Mouse (Mus musculus): ENCODE measurements around the gene Rps15. TPM values are rescaled to one million over a fixed set of nuclear protein-coding genes. Genes with fewer than 3 reads are reported as not detected.

Gene Rps15
- total and polyA plus RNA-seq, 3 experiments = 2,279 to 5,342 (median 2,739) TPM

DNA sequence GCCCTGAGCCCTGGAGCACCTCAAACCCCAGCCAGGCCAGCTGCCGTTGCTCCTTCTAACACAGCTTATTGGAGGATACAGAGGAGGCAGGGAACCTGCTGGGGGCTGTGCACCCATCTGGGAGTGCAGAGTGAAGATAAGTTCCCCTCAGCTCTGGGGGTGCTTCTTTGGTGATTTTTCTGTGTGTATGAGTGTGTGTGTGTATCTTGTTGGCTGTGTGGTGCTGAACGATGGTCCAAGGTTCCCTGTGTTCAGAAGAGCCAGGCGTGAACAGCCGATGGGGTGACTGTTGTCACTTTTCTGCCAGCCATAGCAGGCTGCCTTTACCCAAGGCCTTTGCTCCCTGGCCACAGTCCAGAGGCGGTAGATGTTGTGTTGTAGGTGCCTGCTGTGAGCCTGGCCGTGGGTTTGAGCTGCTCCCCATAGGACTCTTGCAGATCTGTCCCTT lies 21.5 kb upstream of the Rps15 start:
- dilution Hi-C loops (cut with MboI; ENCODE audit: extremely low pct_ligation_motif_present, extremely low pct_unique_long_range_greater_than_20kb, low sequenced_read_pairs) (no loop called here), in situ Hi-C loops (cut with MboI; ENCODE audit: low pct_ligation_motif_present, low pct_unique_long_range_greater_than_20kb, low sequenced_read_pairs) (no loop called here)
- peaks cover 39 to 74% of the 10 kb centered on the region in 2 experiments for H3K36me3 ChIP-seq (replicated peaks in 1 of 2; ENCODE audit: control insufficient read depth in 1 of 2, insufficient read depth in 1 of 2, low read length in 1 of 2)
- H3K4me2 ChIP-seq (ENCODE audit: insufficient read depth, low read depth, poor library complexity, severe bottlenecking) = peak overlapping the region; percentile 5; the same call in 1 of the 2 replicates
- H3K79me2 ChIP-seq (replicated peaks; ENCODE audit: control insufficient read depth, extremely low read depth, insufficient read depth, poor library complexity, severe bottlenecking) = peaks cover 91% of the 10 kb centered on the region
- H3K4me1 ChIP-seq (ENCODE audit: control insufficient read depth in 1 of 2, insufficient read depth in 2 of 2) = peaks cover 45 to 76% of the 10 kb centered on the region in 2 experiments
- H3K27ac ChIP-seq (ENCODE audit: insufficient read depth, low read depth) = peak overlapping the region; percentile 50
- peak overlapping the region in 1 of 3 experiments; percentile 9 for H3K4me3 ChIP-seq (replicated peaks in 1 of 3; ENCODE audit: low read depth in 2 of 3, low read length in 2 of 3, poor library complexity in 1 of 3)
- H3K9me3 ChIP-seq (replicated peaks; ENCODE audit: low read length) = no peaks in the 10 kb centered on the region
- no peak for DNase-seq (ENCODE audit: extremely low read depth)
- TF ChIP-seq EP300 (IDR thresholded peaks at IDR 0.05; ENCODE audit: low read length) = no peak
- TF ChIP-seq KAT2A (IDR thresholded peaks at IDR 0.05; ENCODE audit: insufficient replicate concordance, low read length) = no peak
- TF ChIP-seq E2F4 (IDR thresholded peaks at IDR 0.05; ENCODE audit: insufficient replicate concordance, low read depth, low read length) = no peak
- no peak for TF ChIP-seq CTCF (conservative IDR thresholded peaks at IDR 0.05 in 1 of 2, IDR thresholded peaks at IDR 0.05 in 1 of 2; ENCODE audit: low read depth in 2 of 2, low read length in 2 of 2)
- TF ChIP-seq ETS1 (conservative IDR thresholded peaks at IDR 0.05; ENCODE audit: low read depth, low read length) = no peak
- 0 out of 2 replicates have a peak overlapping the region, but pooled peaks have one; percentile 10 for H3K9ac ChIP-seq (ENCODE audit: insufficient read depth, low read depth)
- no peaks in the 10 kb centered on the region for H3K27me3 ChIP-seq (replicated peaks)

DNA sequence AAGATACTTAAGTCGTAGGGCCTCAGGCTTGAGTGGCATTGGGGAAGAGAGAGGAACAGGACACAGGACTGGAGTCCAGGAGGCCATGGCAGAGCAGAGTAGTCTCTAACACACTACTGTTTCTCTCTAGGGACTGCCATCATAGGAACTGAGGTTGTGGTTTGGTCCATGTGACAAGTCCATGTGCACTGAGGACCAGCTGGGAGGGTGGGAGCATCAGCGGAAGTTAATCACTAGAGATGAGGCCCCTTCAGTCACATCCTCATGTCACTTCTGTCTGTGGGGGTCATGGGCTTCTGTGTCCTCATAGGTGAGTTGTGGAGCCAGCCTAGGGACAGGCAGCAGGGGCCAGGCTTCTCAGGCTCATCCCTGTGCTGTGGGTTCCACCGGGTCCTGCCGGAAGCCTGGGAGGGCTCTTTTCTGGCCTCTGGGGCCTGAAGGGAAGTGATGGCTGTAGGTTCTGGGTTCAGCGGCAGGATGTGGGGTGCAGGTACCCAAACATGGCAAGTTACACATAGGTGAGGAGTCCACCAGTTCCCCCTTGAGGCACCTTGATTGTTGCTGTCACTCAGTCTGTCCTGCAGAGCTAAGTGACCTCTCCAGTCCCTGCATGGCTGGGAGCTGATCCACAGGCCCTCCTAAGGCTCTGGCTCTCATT lies 20.9 kb upstream of the Rps15 start:
- Histone ChIP-seq H3K4me1 (ENCODE audit: control insufficient read depth in 1 of 2, insufficient read depth in 2 of 2) (peaks cover 45 to 74% of the 10 kb centered on the region in 2 experiments), H3K9ac (ENCODE audit: insufficient read depth, low read depth) (0 out of 2 replicates have a peak overlapping the region, but pooled peaks have one; percentile 10), H3K4me2 (ENCODE audit: insufficient read depth, low read depth, poor library complexity, severe bottlenecking) (0 out of 2 replicates have a peak overlapping the region, but pooled peaks have one; percentile 5), H3K27ac (ENCODE audit: insufficient read depth, low read depth) (peak overlapping the region; percentile 50), H3K4me3 (replicated peaks in 1 of 3; ENCODE audit: low read depth in 2 of 3, low read length in 2 of 3, poor library complexity in 1 of 3) (peak overlapping the region in 1 of 3 experiments; percentile 9), H3K79me2 (replicated peaks; ENCODE audit: control insufficient read depth, extremely low read depth, insufficient read depth, poor library complexity, severe bottlenecking) (peaks cover 85% of the 10 kb centered on the region), H3K27me3 (replicated peaks) (no peaks in the 10 kb centered on the region), H3K9me3 (replicated peaks; ENCODE audit: low read length) (no peaks in the 10 kb centered on the region), H3K36me3 (replicated peaks in 1 of 2; ENCODE audit: control insufficient read depth in 1 of 2, insufficient read depth in 1 of 2, low read length in 1 of 2) (peaks cover 44 to 79% of the 10 kb centered on the region in 2 experiments)
- in situ Hi-C loops (cut with MboI; ENCODE audit: low pct_ligation_motif_present, low pct_unique_long_range_greater_than_20kb, low sequenced_read_pairs) (no loop called here), dilution Hi-C loops (cut with MboI; ENCODE audit: extremely low pct_ligation_motif_present, extremely low pct_unique_long_range_greater_than_20kb, low sequenced_read_pairs) (no loop called here)
- no peak for TF ChIP-seq USF1 (IDR thresholded peaks at IDR 0.05; ENCODE audit: low read depth, low read length)
- TF ChIP-seq ELF1 (IDR thresholded peaks at IDR 0.05; ENCODE audit: low read depth, low read length) = no peak
- TF ChIP-seq CHD1 (IDR thresholded peaks at IDR 0.05; ENCODE audit: low read depth, low read length) = no peak
- no peak for TF ChIP-seq NRF1 (IDR thresholded peaks at IDR 0.05; ENCODE audit: low read depth, low read length)
- peak; percentile 36; the same call in 1 of the 2 replicates for TF ChIP-seq SIN3A (IDR thresholded peaks at IDR 0.05; ENCODE audit: low read length)
- TF ChIP-seq IRF4 (IDR thresholded peaks at IDR 0.05; ENCODE audit: low read depth, low read length) = no peak
- no peak for TF ChIP-seq GABPA (IDR thresholded peaks at IDR 0.05; ENCODE audit: insufficient replicate concordance, low read depth, low read length)
- no peak for TF ChIP-seq SMC3 (IDR thresholded peaks at IDR 0.05; ENCODE audit: low read depth, low read length)
- TF ChIP-seq MEF2A (IDR thresholded peaks at IDR 0.05; ENCODE audit: borderline replicate concordance, low read depth, low read length) = no peak
- TF ChIP-seq POLR2A (IDR thresholded peaks at IDR 0.05; ENCODE audit: low read depth, low read length) = no peak
- no peak for TF ChIP-seq CHD2 (IDR thresholded peaks at IDR 0.05; ENCODE audit: low read length)
- TF ChIP-seq USF2 (conservative IDR thresholded peaks at IDR 0.05; ENCODE audit: low read depth, low read length) = no peak
- peak; percentile 85 for TF ChIP-seq MXI1 (IDR thresholded peaks at IDR 0.05; ENCODE audit: low read depth, low read length)
- TF ChIP-seq MAX (IDR thresholded peaks at IDR 0.05; ENCODE audit: low read length) = peak; percentile 76
- TF ChIP-seq UBTF (IDR thresholded peaks at IDR 0.05; ENCODE audit: low read depth, low read length) = no peak
- TF ChIP-seq KAT2A (IDR thresholded peaks at IDR 0.05; ENCODE audit: insufficient replicate concordance, low read length) = no peak
- TF ChIP-seq NELFE (IDR thresholded peaks at IDR 0.05; ENCODE audit: low read depth, low read length) = no peak
- TF ChIP-seq MAZ (IDR thresholded peaks at IDR 0.05; ENCODE audit: low read depth, low read length) = no peak
- no peak for TF ChIP-seq HCFC1 (IDR thresholded peaks at IDR 0.05; ENCODE audit: low read depth, low read length)
- TF ChIP-seq JUND (conservative IDR thresholded peaks at IDR 0.05; ENCODE audit: low read depth, low read length) = no peak
- no peak for TF ChIP-seq TCF12 (IDR thresholded peaks at IDR 0.05; ENCODE audit: low read depth, low read length)
- no peak for TF ChIP-seq E2F4 (IDR thresholded peaks at IDR 0.05; ENCODE audit: insufficient replicate concordance, low read depth, low read length)
- TF ChIP-seq BHLHE40 (IDR thresholded peaks at IDR 0.05; ENCODE audit: low read depth, low read length) = peak; percentile 70
- TF ChIP-seq EP300 (IDR thresholded peaks at IDR 0.05; ENCODE audit: low read length) = 0 out of 2 replicates have a peak, but pooled peaks have one; percentile 11
- no peak for TF ChIP-seq RAD21 (IDR thresholded peaks at IDR 0.05; ENCODE audit: low read depth, low read length)
- TF ChIP-seq TBP (conservative IDR thresholded peaks at IDR 0.05; ENCODE audit: low read depth, low read length) = no peak
- TF ChIP-seq CTCF (conservative IDR thresholded peaks at IDR 0.05 in 1 of 2, IDR thresholded peaks at IDR 0.05 in 1 of 2; ENCODE audit: low read depth in 2 of 2, low read length in 2 of 2) = no peak
- peak; percentile 66 for TF ChIP-seq ETS1 (conservative IDR thresholded peaks at IDR 0.05; ENCODE audit: low read depth, low read length)
- peak; percentile 72 for TF ChIP-seq MYC (IDR thresholded peaks at IDR 0.05; ENCODE audit: low read depth, low read length)
- no peak for TF ChIP-seq POLR2AphosphoS2 (IDR thresholded peaks at IDR 0.05; ENCODE audit: low read depth, low read length)
- DNase-seq (ENCODE audit: extremely low read depth) = peak; percentile 67
